Mouse (Mus musculus) stomach, postnatal 0 days (tissue): Measurements from ENCODE around the gene Macrod1. TPM values are rescaled to one million over a fixed set of nuclear protein-coding genes. Genes with fewer than 3 reads are reported as not detected.

ENCODE experiments used
- ATAC-seq: fragments of 200-750 bp; cut with Nextera tagmentation; 2 replicates; pipeline ENCODE4 v1.8.0; 2017; ENCODE audit not compliant: low FRiP score, low TSS enrichment
- DNase-seq: peaks from one replicate; pipeline ENCODE4 v3.0.0-alpha.2; 2016; ENCODE audit warnings: low spot score
- H3K27ac ChIP-seq: fragments of 300-500 bp; sonication (generic); replicated peaks from 2 replicates; pipeline ENCODE4 v1.5.1; 2014; ENCODE audit warnings: mild to moderate bottlenecking, control low read depth
- H3K27me3 ChIP-seq: fragments of 300-500 bp; sonication (generic); 2 replicates; pipeline ENCODE4 v1.6.1; 2014; ENCODE audit warnings: low read length; ENCODE audit not compliant: control insufficient read depth, insufficient read depth
- H3K36me3 ChIP-seq: fragments of 300-500 bp; sonication (generic); 2 replicates; pipeline ENCODE4 v1.6.1; 2014; ENCODE audit warnings: low read length, mixed read lengths; ENCODE audit not compliant: control insufficient read depth, insufficient read depth
- H3K4me1 ChIP-seq: fragments of 300-500 bp; sonication (generic); replicated peaks from 2 replicates; pipeline ENCODE4 v1.6.1; 2014; ENCODE audit warnings: antibody characterized with exemption; ENCODE audit not compliant: control insufficient read depth, insufficient read depth
- H3K4me2 ChIP-seq: fragments of 300-500 bp; sonication (generic); replicated peaks from 2 replicates; pipeline ENCODE4 v1.6.1; 2014; ENCODE audit warnings: low read depth, mild to moderate bottlenecking, control low read depth, moderate library complexity
- H3K4me3 ChIP-seq: fragments of 300-500 bp; sonication (generic); 2 replicates; pipeline ENCODE4 v1.5.1; 2014; ENCODE audit warnings: low read depth, low read length, control low read depth
- H3K9ac ChIP-seq: fragments of 300-500 bp; sonication (generic); 2 replicates; pipeline ENCODE4 v1.6.1; 2014; ENCODE audit warnings: mild to moderate bottlenecking, low read length, control low read depth, mixed read lengths
- H3K9me3 ChIP-seq: fragments of 300-500 bp; sonication (generic); 2 replicates; pipeline ENCODE4 v1.6.1; 2016; ENCODE audit warnings: low read length; ENCODE audit not compliant: control insufficient read depth
- CTCF ChIP-seq: IDR thresholded peaks from 2 replicates; pipeline ENCODE4 v1.5.1; 2016; ENCODE audit warnings: antibody characterized with exemption, low read depth, mild to moderate bottlenecking, moderate library complexity
- EP300 ChIP-seq: optimal IDR thresholded peaks from 2 replicates; pipeline ENCODE3; 2016; ENCODE audit warnings: antibody characterized with exemption
- WGBS: fragments of 180-500 bp; shearing (Covaris S2); extraction: QIAGEN DNeasy Blood & Tissue Kit; methylation state at CpG from one replicate; pipeline ENCODE4 v1.1.7; 2014; 5-methylcytosine and 5-hydroxymethylcytosine counted together
- polyA plus RNA-seq: library from polyadenylated mRNA; unstranded; fragments of >200 nt; fragmentation: Nextera tagmentation; extraction: Ambion mirVana; gene quantifications from 2 replicates; pipeline ENCODE4 v1.2.1, GENCODE M21; 2015

Gene Macrod1
- polyA plus RNA-seq, 1 experiment from 2014 or later, result 16.8 TPM

DNA sequence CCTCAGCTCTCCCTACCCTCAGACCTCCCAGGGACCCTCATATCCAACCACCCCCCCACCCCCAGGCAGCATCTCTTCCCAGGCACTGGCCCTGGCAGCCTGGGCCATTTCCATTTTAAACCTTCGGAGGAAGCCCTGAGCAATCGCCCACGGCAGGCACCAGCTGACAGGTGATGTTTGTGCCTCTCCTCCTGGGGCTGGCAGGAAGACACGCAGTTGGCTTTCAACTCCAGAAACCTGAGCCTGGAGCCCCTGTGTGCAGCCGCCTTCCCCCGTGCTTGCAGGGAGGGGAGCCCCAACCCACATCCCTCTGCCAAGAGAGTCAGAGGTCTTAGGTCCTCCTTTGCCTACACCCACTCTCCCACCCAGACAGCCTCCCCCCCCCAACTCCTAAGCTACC is 107.6 kb downstream of the Macrod1 start:
- Histone ChIP-seq H3K4me3 (no peak overlapping the region), H3K4me1 (no peaks in the 10 kb centered on the region), H3K27me3 (no peaks in the 10 kb centered on the region), H3K9ac (no peak overlapping the region), H3K36me3 (no peaks in the 10 kb centered on the region), H3K9me3 (no peaks in the 10 kb centered on the region), H3K4me2 (peak overlapping the region; percentile 100), H3K27ac (no peak overlapping the region)
- ATAC-seq (no peak), DNase-seq (no peak)
- WGBS, result 26% methylated on average over 4 of the region's 6 CpGs
- TF ChIP-seq EP300 (no peak), CTCF (no peak)

DNA sequence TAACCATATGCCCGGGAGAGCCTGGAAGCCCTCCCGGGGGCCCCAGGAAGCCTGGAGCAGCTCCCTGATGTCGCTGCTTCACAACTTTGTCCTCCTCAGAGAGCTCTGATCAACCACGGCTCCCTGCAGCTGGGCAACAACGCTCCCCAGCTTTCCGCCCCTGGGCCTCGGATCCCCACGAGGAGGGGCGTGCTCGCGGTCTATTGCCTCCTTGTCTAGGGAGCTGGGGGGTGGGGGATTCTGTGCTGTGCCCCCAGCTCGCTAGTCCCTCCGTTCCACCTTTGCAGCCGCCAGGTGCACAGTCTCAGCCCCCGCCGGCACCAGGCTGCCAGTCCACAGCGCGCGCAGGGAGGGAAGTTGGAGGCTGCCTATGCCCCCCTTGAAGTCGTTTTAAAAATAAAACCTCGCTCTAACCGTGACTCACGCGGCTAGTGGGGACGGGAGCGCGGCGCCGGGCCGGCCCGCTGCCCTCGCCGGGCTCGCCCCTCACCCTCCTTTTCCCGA is 108.3 kb downstream of the Macrod1 start:
- no peaks in the 10 kb centered on the region for H3K27me3 ChIP-seq
- peak overlapping the region; percentile 100 for H3K4me2 ChIP-seq
- peak overlapping the region; percentile 65 for H3K9ac ChIP-seq
- DNase-seq, result no peak
- no peaks in the 10 kb centered on the region for H3K9me3 ChIP-seq
- no peaks in the 10 kb centered on the region for H3K36me3 ChIP-seq
- H3K4me1 ChIP-seq, result no peaks in the 10 kb centered on the region
- no peak overlapping the region for H3K27ac ChIP-seq
- peak; percentile 9; the same call in 1 of the 2 replicates for ATAC-seq
- 2% methylated on average over 35 of the region's 35 CpGs for WGBS
- TF ChIP-seq CTCF (no peak), EP300 (no peak)
- H3K4me3 ChIP-seq, result peak overlapping the region; percentile 66

DNA sequence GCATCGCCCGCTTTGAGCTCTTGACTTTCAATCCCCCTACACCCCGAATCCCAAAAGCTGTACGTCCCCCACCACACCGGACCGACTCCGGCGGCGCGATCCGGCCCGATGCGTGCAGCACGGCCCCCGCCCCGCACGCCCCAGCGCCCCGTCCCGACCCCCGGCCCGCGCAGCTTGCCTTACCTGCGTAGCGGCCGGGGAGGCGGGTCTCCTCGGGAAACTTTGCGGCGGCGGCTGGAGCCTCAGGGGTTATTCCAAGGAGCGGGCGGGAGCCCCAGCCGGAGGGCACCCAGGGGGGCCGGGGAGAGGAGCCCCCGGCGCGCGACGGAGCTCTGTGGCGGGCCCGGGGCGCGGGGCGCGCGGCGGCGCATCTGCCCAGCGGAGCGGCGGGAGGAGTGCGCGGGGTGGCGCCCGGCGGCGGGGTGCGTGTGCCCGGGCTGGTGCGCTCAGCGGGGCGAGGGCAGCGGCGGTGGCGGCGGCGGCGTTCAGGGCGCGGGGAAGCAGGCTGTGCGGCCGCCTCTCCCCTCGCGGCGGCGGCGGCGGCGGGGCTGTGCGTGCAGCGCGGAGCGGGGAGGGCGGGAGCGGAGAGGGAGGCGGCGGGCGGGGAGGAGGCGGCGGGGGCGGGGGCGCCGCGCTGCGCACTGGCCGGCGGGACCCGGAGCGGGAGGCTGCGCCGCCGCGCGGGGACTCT is 109.0 kb downstream of the Macrod1 start:
- H3K36me3 ChIP-seq, result no peaks in the 10 kb centered on the region
- peak overlapping the region; percentile 100 for H3K4me2 ChIP-seq
- H3K27me3 ChIP-seq, result no peaks in the 10 kb centered on the region
- H3K27ac ChIP-seq, result no peak overlapping the region
- no peaks in the 10 kb centered on the region for H3K4me1 ChIP-seq
- DNase-seq, result peak; percentile 43
- peak overlapping the region; percentile 66 for H3K4me3 ChIP-seq
- no peaks in the 10 kb centered on the region for H3K9me3 ChIP-seq
- H3K9ac ChIP-seq, result peak overlapping the region; percentile 65
- 2% methylated on average over 44 of the region's 105 CpGs for WGBS
- TF ChIP-seq CTCF (no peak; the same call in 1 of the 2 replicates), EP300 (no peak)
- ATAC-seq, result peak; percentile 27

DNA sequence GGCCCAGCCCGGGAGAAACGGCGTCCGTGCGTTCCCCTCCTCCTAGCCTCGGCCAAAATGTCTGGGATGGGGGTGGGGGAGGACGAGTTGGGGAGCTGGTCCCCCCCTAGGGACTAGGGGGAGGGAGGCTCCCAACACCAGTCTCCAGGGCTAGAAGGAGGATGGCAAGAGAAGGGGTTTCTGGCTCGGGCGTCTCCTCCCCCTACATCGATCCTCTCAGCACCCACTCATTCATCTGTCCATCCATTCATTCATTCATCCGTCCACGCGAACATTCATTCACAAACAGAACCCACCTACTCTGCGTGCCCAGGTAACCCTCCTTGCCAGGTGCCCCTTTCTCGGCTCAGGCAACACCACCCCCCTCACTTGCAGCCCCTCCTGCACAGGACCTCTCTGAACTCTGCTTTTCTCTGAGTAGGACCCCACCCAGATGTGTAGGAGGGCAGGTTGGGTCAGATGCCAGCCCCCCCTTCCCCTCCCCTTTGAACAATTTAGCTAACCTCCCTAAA is 109.6 kb downstream of the Macrod1 start:
- no peak overlapping the region for H3K27ac ChIP-seq
- H3K4me1 ChIP-seq, result no peaks in the 10 kb centered on the region
- peak overlapping the region; percentile 65 for H3K9ac ChIP-seq
- H3K4me3 ChIP-seq, result peak overlapping the region; percentile 66
- H3K4me2 ChIP-seq, result peak overlapping the region; percentile 100
- 7% methylated on average over 10 of the region's 15 CpGs for WGBS
- no peaks in the 10 kb centered on the region for H3K27me3 ChIP-seq
- ATAC-seq (no peak), DNase-seq (no peak)
- no peaks in the 10 kb centered on the region for H3K36me3 ChIP-seq
- no peaks in the 10 kb centered on the region for H3K9me3 ChIP-seq
- TF ChIP-seq CTCF (0 out of 2 replicates have a peak, but pooled peaks have one; percentile 17), EP300 (no peak)

DNA sequence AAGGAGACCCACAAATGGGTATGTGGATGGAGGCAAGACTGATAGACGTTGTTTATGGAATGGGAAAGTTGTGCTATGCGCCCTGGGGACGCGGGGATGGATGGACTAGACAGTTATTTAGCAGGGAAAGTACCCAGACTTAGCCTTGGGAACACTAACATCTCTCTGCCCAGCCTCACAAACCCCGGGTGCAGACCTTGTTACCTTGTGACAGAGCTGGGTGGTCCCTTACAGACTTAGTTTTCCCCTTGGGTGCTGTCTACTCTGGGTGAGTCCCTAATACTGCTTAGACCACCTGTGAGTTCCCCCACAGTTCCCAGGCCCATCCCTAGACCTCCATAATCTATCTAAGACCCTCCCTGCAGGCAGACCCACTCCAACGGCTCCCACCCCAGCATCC is 110.2 kb downstream of the Macrod1 start:
- WGBS, result 18% methylated on average over 6 of the region's 6 CpGs
- no peak for TF ChIP-seq EP300
- no peak for TF ChIP-seq CTCF

DNA sequence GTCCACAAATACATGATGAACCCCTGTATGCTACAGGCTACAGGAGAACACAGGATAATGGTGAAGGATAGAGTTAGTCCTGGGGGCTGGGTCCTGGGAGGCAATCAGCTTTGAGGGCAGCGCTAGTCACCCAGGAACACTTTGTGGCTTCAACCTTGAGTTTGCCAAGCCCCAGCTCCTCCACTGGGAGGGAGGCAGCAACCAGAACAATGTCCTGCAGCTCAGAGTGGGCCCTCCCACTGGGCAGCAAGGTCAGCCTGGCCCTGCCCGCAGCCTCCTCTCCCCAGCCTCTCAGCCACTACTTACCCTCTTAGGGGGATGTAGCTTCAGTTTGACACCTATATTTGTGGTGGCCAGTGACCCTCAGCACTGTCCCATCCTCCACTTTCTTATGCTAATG is 111.8 kb downstream of the Macrod1 start:
- Histone ChIP-seq H3K9ac (no peak overlapping the region), H3K27me3 (no peaks in the 10 kb centered on the region), H3K9me3 (no peaks in the 10 kb centered on the region), H3K36me3 (no peaks in the 10 kb centered on the region), H3K27ac (no peak overlapping the region), H3K4me2 (no peak overlapping the region), H3K4me1 (no peaks in the 10 kb centered on the region), H3K4me3 (no peak overlapping the region)
- DNase-seq (no peak), ATAC-seq (no peak)
- 47% methylated on average over 2 of the region's 2 CpGs for WGBS
- TF ChIP-seq CTCF (no peak), EP300 (no peak)

More for the DNA sequence above, 110.2 kb downstream of the Macrod1 start:
- no peaks in the 10 kb centered on the region for H3K36me3 ChIP-seq
- no peak for DNase-seq
- ATAC-seq, result no peak
- H3K4me2 ChIP-seq, result no peak overlapping the region
- H3K9me3 ChIP-seq, result no peaks in the 10 kb centered on the region
- H3K27me3 ChIP-seq, result no peaks in the 10 kb centered on the region
- H3K9ac ChIP-seq, result no peak overlapping the region
- H3K4me1 ChIP-seq, result no peaks in the 10 kb centered on the region
- no peak overlapping the region for H3K27ac ChIP-seq
- H3K4me3 ChIP-seq, result no peak overlapping the region
